Mouse (Mus musculus): ENCODE measurements at regions not wholly inside any gene's neighbourhood (a gene's known extent, or its start where the extent isn't known, plus 50 kb on each side); places are given as distances from the start of the nearest gene placed in this dataset.

DNA sequence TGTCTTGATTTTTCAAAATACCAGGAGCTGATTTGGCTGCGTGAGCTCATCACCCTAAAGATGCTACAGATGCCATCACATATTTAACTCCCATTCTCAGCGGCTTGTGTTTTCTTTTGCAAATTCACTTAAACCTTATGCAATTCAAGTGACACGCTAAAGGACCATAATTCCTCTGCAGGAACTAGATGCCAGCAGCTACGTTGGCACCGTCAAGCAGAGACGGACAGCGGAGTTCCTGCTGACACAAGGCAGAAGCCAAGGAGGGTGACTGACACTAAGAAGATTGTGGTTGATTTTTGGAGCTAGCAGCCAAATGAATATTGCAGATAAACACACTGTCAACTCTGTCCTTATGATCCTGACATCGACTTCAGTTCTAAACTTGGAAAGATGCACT is 547.7 kb upstream of the Adam24 start:
- no peak for DNase-seq (ENCODE audit: low spot score)
- no peak overlapping the region for H3K4me3 ChIP-seq (ENCODE audit: low read depth, low read length)
- no peak overlapping the region for H3K9ac ChIP-seq (ENCODE audit: low read length)
- no peaks in the 10 kb centered on the region for H3K4me1 ChIP-seq (replicated peaks; ENCODE audit: control insufficient read depth, insufficient read depth, low read length)
- no peak overlapping the region for H3K4me2 ChIP-seq (ENCODE audit: low read length)
- no peaks in the 10 kb centered on the region for H3K9me3 ChIP-seq (ENCODE audit: control insufficient read depth, low read length)
- WGBS = 84% methylated on average over 8 of the region's 8 CpGs
- no peaks in the 10 kb centered on the region for H3K36me3 ChIP-seq (ENCODE audit: control insufficient read depth, insufficient read depth, low read length)
- no peaks in the 10 kb centered on the region for H3K27me3 ChIP-seq (replicated peaks; ENCODE audit: control insufficient read depth, insufficient read depth, low read length)
- no peak overlapping the region for H3K27ac ChIP-seq (ENCODE audit: low read depth)
- no peak for ATAC-seq (replicated peaks; ENCODE audit: low FRiP score, low TSS enrichment, low read depth)

DNA sequence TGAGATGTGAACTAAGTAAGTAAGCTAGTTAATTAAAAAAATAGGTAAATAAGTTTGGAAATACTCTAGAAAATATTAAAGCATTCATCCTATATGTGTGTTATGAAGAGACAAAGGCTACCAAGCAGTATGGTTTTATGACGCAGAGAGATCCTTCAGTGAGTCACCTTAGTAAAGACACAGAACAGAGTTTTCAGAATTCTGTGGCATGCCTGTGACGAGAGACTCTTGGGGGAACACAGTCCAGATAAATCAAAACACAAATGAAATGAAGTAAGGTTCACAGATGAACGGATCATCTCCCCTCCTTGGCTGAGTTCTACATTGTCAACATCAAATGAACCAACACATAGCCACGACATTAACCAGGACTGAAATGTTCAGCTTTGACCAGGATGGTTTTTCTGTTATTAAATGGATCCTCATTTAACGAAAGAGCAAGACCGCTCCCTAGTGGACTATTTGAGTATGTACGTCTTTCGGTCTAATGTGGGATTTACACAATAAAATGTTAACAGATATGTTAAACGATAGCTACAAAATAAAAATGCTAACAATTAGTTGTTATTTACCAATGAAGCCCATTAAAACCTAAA is 542.1 kb upstream of the Adam24 start:
- Histone ChIP-seq H3K36me3 (ENCODE audit: control insufficient read depth, insufficient read depth, low read length) (no peaks in the 10 kb centered on the region), H3K4me3 (ENCODE audit: low read depth, low read length) (no peak overlapping the region), H3K9ac (ENCODE audit: low read length) (no peak overlapping the region), H3K4me1 (replicated peaks; ENCODE audit: control insufficient read depth, insufficient read depth, low read length) (no peaks in the 10 kb centered on the region), H3K4me2 (ENCODE audit: low read length) (no peak overlapping the region), H3K9me3 (ENCODE audit: control insufficient read depth, low read length) (no peaks in the 10 kb centered on the region), H3K27me3 (replicated peaks; ENCODE audit: control insufficient read depth, insufficient read depth, low read length) (no peaks in the 10 kb centered on the region), H3K27ac (ENCODE audit: low read depth) (no peak overlapping the region)
- DNase-seq (ENCODE audit: low spot score) (no peak), ATAC-seq (replicated peaks; ENCODE audit: low FRiP score, low TSS enrichment, low read depth) (peak; percentile 55)
- 13% methylated on average over 9 of the region's 9 CpGs for WGBS

DNA sequence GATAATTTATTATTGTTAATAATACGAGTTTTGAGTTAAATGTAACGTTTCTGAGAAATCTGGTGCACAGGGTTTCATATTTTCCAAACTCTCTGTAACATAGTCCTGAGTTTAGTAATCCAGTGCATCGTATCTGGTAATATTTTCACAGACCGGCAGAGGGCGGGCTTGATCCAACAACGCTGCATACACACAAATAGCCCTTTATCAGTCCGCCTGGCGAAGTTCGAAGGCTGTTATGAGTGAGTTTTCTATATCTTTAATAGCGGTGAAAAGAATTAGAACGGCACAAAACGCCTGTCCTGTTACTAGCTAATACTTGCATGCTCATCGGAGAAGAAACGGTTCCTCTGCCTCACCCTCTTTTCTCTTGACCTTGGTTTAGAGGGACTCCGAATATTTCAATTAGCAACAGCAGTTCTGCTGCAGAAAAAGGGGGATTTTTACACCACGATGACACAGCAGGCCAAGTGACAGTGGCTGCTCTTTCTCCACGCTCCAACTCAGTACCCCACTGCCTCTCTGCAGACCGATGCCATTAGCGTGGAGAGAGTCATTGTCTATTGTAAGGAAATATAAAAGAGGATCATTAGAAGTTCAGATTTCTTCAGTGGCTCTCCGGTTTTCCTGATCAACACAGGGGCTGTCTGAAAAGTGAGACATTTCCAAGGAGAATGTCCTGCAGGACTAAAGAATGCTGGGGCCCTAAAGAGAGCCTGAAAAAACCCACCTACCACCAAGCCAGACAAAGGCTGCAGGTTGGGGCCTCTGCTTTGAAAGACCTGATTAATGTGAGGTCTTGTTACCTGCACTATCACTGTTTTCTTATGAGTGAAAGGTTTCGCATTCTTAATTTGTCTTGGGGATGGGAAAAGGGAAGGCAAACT is 523.7 kb upstream of the Adam24 start:
- Histone ChIP-seq H3K4me1 (replicated peaks; ENCODE audit: control insufficient read depth, insufficient read depth, low read length) (no peaks in the 10 kb centered on the region), H3K36me3 (ENCODE audit: control insufficient read depth, insufficient read depth, low read length) (no peaks in the 10 kb centered on the region), H3K9me3 (ENCODE audit: control insufficient read depth, low read length) (no peaks in the 10 kb centered on the region), H3K4me2 (ENCODE audit: low read length) (peak overlapping the region; percentile 55), H3K27ac (ENCODE audit: low read depth) (no peak overlapping the region), H3K27me3 (replicated peaks; ENCODE audit: control insufficient read depth, insufficient read depth, low read length) (no peaks in the 10 kb centered on the region), H3K4me3 (ENCODE audit: low read depth, low read length) (peak overlapping the region; percentile 13; the same call in 1 of the 2 replicates), H3K9ac (ENCODE audit: low read length) (no peak overlapping the region)
- 22% methylated on average over 21 of the region's 21 CpGs for WGBS
- ATAC-seq (replicated peaks; ENCODE audit: low FRiP score, low TSS enrichment, low read depth) (peak; percentile 83; the same call in 1 of the 2 replicates), DNase-seq (ENCODE audit: low spot score) (peak; percentile 87)

DNA sequence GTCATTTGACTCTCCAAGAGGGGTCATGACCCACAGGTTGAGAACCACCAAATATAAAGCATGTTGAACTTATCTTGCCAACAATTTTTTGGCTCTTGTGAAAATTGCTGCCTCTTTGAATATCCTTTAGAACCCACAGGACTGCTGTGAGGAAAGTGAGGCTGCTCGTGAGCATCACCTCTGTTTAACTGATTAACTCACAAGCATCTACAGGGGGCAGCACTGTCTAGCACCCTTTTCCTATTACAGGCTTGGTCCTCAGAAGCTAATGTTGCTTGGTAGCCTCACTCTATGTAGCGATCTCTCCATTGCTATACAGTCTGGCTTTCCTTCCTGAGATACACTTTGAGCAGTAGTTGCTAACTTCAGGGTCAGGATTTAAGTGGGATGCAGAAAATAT is 522.4 kb upstream of the Adam24 start:
- Histone ChIP-seq H3K27ac (ENCODE audit: low read depth) (no peak overlapping the region), H3K9me3 (ENCODE audit: control insufficient read depth, low read length) (no peaks in the 10 kb centered on the region), H3K4me3 (ENCODE audit: low read depth, low read length) (no peak overlapping the region), H3K9ac (ENCODE audit: low read length) (no peak overlapping the region), H3K4me1 (replicated peaks; ENCODE audit: control insufficient read depth, insufficient read depth, low read length) (no peaks in the 10 kb centered on the region), H3K4me2 (ENCODE audit: low read length) (no peak overlapping the region), H3K36me3 (ENCODE audit: control insufficient read depth, insufficient read depth, low read length) (no peaks in the 10 kb centered on the region), H3K27me3 (replicated peaks; ENCODE audit: control insufficient read depth, insufficient read depth, low read length) (no peaks in the 10 kb centered on the region)
- no peak for DNase-seq (ENCODE audit: low spot score)
- WGBS = 65% methylated on average over 2 of the region's 2 CpGs
- no peak for ATAC-seq (replicated peaks; ENCODE audit: low FRiP score, low TSS enrichment, low read depth)

DNA sequence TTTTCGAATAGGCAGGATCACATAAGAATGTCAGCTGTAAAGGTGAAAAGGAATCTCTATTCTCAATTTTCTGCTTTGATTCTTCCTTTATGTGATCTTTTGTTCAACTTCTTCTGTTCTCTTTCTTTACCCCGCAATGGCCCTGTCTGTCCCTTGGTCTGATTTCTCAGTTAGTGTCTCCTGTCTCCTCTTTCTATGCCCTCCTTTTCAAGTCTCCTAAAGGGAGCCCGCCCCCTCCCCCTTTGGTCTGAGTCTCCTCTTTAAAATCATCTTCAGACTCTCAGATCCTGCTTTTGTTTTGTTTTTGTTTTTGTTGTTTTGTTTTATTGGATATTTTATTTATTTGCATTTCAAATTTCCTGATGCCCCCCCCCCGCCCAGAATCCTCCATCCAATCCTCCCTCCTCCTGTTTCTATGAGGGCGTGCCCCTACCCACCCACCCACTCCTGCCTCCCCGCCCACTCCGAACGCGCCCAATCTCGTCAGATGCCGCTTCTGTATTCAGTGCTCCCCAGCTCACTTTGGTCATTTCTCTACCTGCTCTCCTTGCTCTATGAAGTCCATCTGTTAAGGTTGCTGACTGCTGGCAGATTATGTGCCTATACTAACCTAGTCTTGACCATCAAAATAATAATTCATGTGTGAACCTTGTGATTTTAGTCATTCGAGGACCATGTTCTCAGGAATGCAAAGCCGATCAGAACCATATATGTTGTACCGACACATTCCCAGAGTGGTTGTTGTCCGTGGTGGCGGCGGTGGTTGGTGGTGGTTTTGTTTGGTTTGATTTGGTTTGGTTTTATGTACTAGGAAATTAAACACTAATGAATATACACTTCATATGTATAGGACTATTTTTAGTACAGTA is 487.9 kb upstream of the Adam24 start:
- ATAC-seq (replicated peaks; ENCODE audit: low FRiP score, low TSS enrichment, low read depth) = no peak
- no peaks in the 10 kb centered on the region for H3K9me3 ChIP-seq (ENCODE audit: control insufficient read depth, low read length)

DNA sequence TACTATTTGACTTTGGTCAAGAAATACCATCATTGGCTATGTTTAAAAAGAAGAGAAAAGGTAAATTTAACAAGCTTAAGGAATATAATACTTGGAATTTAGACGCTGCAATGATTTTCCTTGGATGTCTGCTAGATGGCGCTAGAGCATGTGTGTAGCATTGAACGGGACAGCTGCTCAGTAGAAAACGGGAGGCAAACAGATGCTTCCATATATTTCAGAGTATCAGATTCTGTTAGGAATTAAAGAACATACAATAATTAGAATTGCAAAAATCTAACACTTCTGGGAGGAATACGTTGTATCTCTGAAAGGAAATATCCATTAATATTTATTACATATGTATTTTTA is 487.3 kb upstream of the Adam24 start:
- ATAC-seq (replicated peaks; ENCODE audit: low FRiP score, low TSS enrichment, low read depth) = no peak
- DNase-seq (ENCODE audit: low spot score) = no peak
- H3K4me1 ChIP-seq (replicated peaks; ENCODE audit: control insufficient read depth, insufficient read depth, low read length) = no peaks in the 10 kb centered on the region
- H3K27me3 ChIP-seq (replicated peaks; ENCODE audit: control insufficient read depth, insufficient read depth, low read length) = no peaks in the 10 kb centered on the region
- no peaks in the 10 kb centered on the region for H3K9me3 ChIP-seq (ENCODE audit: control insufficient read depth, low read length)
- no peak overlapping the region for H3K9ac ChIP-seq (ENCODE audit: low read length)
- H3K36me3 ChIP-seq (ENCODE audit: control insufficient read depth, insufficient read depth, low read length) = no peaks in the 10 kb centered on the region
- no peak overlapping the region for H3K4me3 ChIP-seq (ENCODE audit: low read depth, low read length)
- H3K27ac ChIP-seq (ENCODE audit: low read depth) = no peak overlapping the region
- WGBS = 4% methylated on average over 5 of the region's 5 CpGs
- H3K4me2 ChIP-seq (ENCODE audit: low read length) = no peak overlapping the region

More for the DNA sequence above, 487.9 kb upstream of the Adam24 start:
- WGBS = 46% methylated on average over 17 of the region's 17 CpGs
- no peaks in the 10 kb centered on the region for H3K36me3 ChIP-seq (ENCODE audit: control insufficient read depth, insufficient read depth, low read length)
- no peaks in the 10 kb centered on the region for H3K27me3 ChIP-seq (replicated peaks; ENCODE audit: control insufficient read depth, insufficient read depth, low read length)
- no peaks in the 10 kb centered on the region for H3K4me1 ChIP-seq (replicated peaks; ENCODE audit: control insufficient read depth, insufficient read depth, low read length)
- H3K27ac ChIP-seq (ENCODE audit: low read depth) = no peak overlapping the region
- no peak for DNase-seq (ENCODE audit: low spot score)
- no peak overlapping the region for H3K9ac ChIP-seq (ENCODE audit: low read length)
- no peak overlapping the region for H3K4me3 ChIP-seq (ENCODE audit: low read depth, low read length)
- peak overlapping the region; percentile 23 for H3K4me2 ChIP-seq (ENCODE audit: low read length)

DNA sequence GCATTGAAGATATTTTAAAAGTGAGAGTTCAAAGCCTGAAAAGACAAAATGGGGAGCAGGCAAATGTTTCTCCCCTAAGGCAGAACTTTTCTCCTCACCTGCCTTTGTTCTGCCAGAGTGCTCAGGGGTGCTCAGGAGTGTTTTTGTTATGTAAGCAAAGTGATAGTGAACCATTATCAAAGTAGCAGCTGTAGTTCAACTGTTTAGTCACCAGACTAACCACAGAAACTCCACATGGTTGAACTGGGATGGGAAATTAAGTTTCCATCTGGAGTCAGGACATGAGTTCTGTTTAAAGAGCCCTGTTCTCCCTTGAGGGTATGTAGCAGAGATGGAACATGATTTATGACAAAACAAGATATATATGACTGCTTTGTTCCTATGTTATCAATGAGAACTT is 482.6 kb upstream of the Adam24 start:
- Histone ChIP-seq H3K9me3 (ENCODE audit: control insufficient read depth, low read length) (no peaks in the 10 kb centered on the region), H3K27me3 (replicated peaks; ENCODE audit: control insufficient read depth, insufficient read depth, low read length) (no peaks in the 10 kb centered on the region), H3K4me1 (replicated peaks; ENCODE audit: control insufficient read depth, insufficient read depth, low read length) (no peaks in the 10 kb centered on the region), H3K9ac (ENCODE audit: low read length) (no peak overlapping the region), H3K36me3 (ENCODE audit: control insufficient read depth, insufficient read depth, low read length) (no peaks in the 10 kb centered on the region), H3K4me2 (ENCODE audit: low read length) (no peak overlapping the region), H3K4me3 (ENCODE audit: low read depth, low read length) (no peak overlapping the region), H3K27ac (ENCODE audit: low read depth) (no peak overlapping the region)
- DNase-seq (ENCODE audit: low spot score) = no peak
- ATAC-seq (replicated peaks; ENCODE audit: low FRiP score, low TSS enrichment, low read depth) = no peak

DNA sequence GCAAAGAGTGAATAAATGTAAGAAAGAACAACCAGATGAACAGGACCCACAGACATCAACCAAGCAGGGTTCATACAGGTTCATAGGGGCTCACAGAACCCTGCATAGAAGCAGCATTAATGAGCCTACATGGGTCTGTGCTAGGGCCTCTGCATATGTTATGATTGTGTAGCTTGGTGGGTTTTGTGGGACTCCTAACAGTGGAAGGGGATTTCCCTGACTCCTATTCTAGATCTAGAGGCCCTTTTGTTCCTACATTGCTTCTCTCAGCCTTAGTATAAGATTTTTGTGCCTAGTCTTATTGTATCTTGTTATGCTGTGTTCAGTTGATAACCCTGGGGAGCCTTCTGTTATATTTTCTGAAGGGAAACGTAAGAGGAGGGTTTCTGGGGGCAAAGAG is 481.7 kb upstream of the Adam24 start:
- no peak overlapping the region for H3K27ac ChIP-seq (ENCODE audit: low read depth)
- 37% methylated on average over 1 of the region's 1 CpGs for WGBS
- H3K4me1 ChIP-seq (replicated peaks; ENCODE audit: control insufficient read depth, insufficient read depth, low read length) = no peaks in the 10 kb centered on the region
- no peak overlapping the region for H3K4me2 ChIP-seq (ENCODE audit: low read length)
- no peaks in the 10 kb centered on the region for H3K27me3 ChIP-seq (replicated peaks; ENCODE audit: control insufficient read depth, insufficient read depth, low read length)
- H3K4me3 ChIP-seq (ENCODE audit: low read depth, low read length) = no peak overlapping the region
- H3K9ac ChIP-seq (ENCODE audit: low read length) = no peak overlapping the region
- no peaks in the 10 kb centered on the region for H3K36me3 ChIP-seq (ENCODE audit: control insufficient read depth, insufficient read depth, low read length)
- no peaks in the 10 kb centered on the region for H3K9me3 ChIP-seq (ENCODE audit: control insufficient read depth, low read length)
- ATAC-seq (replicated peaks; ENCODE audit: low FRiP score, low TSS enrichment, low read depth) (no peak), DNase-seq (ENCODE audit: low spot score) (no peak)

Data from intestine, embryonic 14.5 days (tissue).